In the genomic region with DNA sequence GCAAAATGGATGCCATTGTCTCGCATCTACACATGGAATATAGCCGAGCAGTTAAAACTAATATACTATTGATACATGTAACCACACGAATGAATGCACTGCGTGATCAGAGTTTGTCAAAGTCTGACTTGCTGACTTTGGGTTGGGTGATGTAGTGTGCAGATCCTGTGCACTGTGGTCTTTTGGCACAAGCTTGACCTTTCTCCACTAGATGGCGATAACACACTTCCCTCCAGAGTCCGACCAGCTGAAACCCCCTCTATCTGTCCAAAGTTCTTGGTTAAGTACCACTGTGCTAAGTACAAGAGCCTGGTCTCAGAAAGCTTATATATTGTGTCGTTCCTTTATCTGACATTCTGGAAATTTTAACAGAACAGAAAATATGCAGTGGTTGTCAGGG, we compare ENCODE assay signal across 9 mouse cellular contexts.
A peak's percentile ranks its signal among the peaks of the same experiment; 100 is the strongest.
DNase-seq lines count a peak whose midpoint lies in the region; ATAC-seq lines count a peak whose summit lies in the region.
"Had no signal": no experiment of that assay in that cellular context is flagged by ENCODE, and none has a peak within 500 bp of the region (broad histone marks: within the 10 kb centered on the region; RNA-seq: fewer than 3 reads in every experiment).

No protein-coding gene starts in this region.

- H3K9me3 ChIP-seq in hindbrain, embryonic 10.5 days, result no peaks in the 10 kb centered on the region
- H3K9me3 ChIP-seq in hindbrain, embryonic 13.5 days, result no peaks in the 10 kb centered on the region
- H3K9me3 ChIP-seq: stomach, embryonic 15.5 days had no signal

- no peaks in the 10 kb centered on the region for H3K4me1 ChIP-seq in hindbrain, embryonic 10.5 days (replicated peaks)
- H3K4me1 ChIP-seq in hindbrain, embryonic 13.5 days (replicated peaks), result no peaks in the 10 kb centered on the region
- H3K4me1 ChIP-seq: stomach, embryonic 15.5 days had no signal

- DNase-seq in hindbrain, embryonic 10.5 days (ENCODE audit: low spot score), result peak; percentile 41
- DNase-seq in 416B (ENCODE audit: low read depth) (peak; percentile 44), R1 (ENCODE audit: low read depth, low spot score) (peak; percentile 74)
- peak; percentile 76 for DNase-seq in forelimb bud, embryonic 11.5 days (ENCODE audit: low read depth, low spot score)
- peak; percentile 3 for DNase-seq in naive thymus-derived CD4-positive, alpha-beta T cell, adult 2 months (ENCODE audit: low read depth)
- no peak for DNase-seq in frontal cortex, postnatal 14 days (ENCODE audit: low spot score in 2 of 2)
- DNase-seq in gastrocnemius, postnatal 10 days, result no peak

- no peaks in the 10 kb centered on the region for H3K27me3 ChIP-seq in hindbrain, embryonic 10.5 days (ENCODE audit: insufficient read depth, poor library complexity, severe bottlenecking)
- H3K27me3 ChIP-seq in hindbrain, embryonic 13.5 days, result no peaks in the 10 kb centered on the region
- H3K27me3 ChIP-seq: stomach, embryonic 15.5 days had no signal

- no peak overlapping the region for H3K27ac ChIP-seq in hindbrain, embryonic 10.5 days
- H3K27ac ChIP-seq in hindbrain, embryonic 13.5 days, result no peak overlapping the region
- H3K27ac ChIP-seq: stomach, embryonic 15.5 days had no signal

- WGBS in hindbrain, embryonic 10.5 days, result 41% methylated on average over 7 of the region's 7 CpGs
- WGBS in hindbrain, embryonic 13.5 days, result 35% methylated on average over 7 of the region's 7 CpGs

- no peak overlapping the region for H3K4me3 ChIP-seq in hindbrain, embryonic 10.5 days
- no peak overlapping the region for H3K4me3 ChIP-seq in hindbrain, embryonic 13.5 days
- H3K4me3 ChIP-seq: stomach, embryonic 15.5 days had no signal

- no peak overlapping the region for H3K4me2 ChIP-seq in hindbrain, embryonic 13.5 days
- H3K4me2 ChIP-seq: stomach, embryonic 15.5 days had no signal

- no peaks in the 10 kb centered on the region for H3K36me3 ChIP-seq in hindbrain, embryonic 10.5 days
- H3K36me3 ChIP-seq in hindbrain, embryonic 13.5 days, result no peaks in the 10 kb centered on the region
- H3K36me3 ChIP-seq: stomach, embryonic 15.5 days had no signal

- ATAC-seq in hindbrain, embryonic 13.5 days (ENCODE audit: low FRiP score), result no peak

- H3K9ac ChIP-seq in hindbrain, embryonic 13.5 days, result no peak overlapping the region
- H3K9ac ChIP-seq: stomach, embryonic 15.5 days had no signal

Comparison
In these comparisons a context has a peak if more than half of its experiments do, and no peak if none do; other contexts are left out.
1. DNase-seq: peak in hindbrain, embryonic 10.5 days (single experiment), 416B (single experiment), R1 (single experiment), forelimb bud, embryonic 11.5 days (single experiment) and naive thymus-derived CD4-positive, alpha-beta T cell, adult 2 months (single experiment); none in frontal cortex, postnatal 14 days (0 of 2) and gastrocnemius, postnatal 10 days (single experiment).